Mouse (Mus musculus) stomach, postnatal 0 days (tissue): ENCODE measurements around the gene Mdm4. TPM values are rescaled to one million over a fixed set of nuclear protein-coding genes. Genes with fewer than 3 reads are reported as not detected.
"Not testable (repeated sequence)": the region's sequence is repeated elsewhere in the genome, so short reads cannot be mapped to it uniquely, and the experiment has no call there.

ENCODE experiments used
- ATAC-seq: fragments of 200-750 bp; cut with Nextera tagmentation; 2 replicates; pipeline ENCODE4 v1.8.0; 2017; ENCODE audit not compliant: low FRiP score, low TSS enrichment
- DNase-seq: peaks from one replicate; pipeline ENCODE4 v3.0.0-alpha.2; 2016; ENCODE audit warnings: low spot score
- H3K27ac ChIP-seq: fragments of 300-500 bp; sonication (generic); replicated peaks from 2 replicates; pipeline ENCODE4 v1.5.1; 2014; ENCODE audit warnings: mild to moderate bottlenecking, control low read depth
- H3K27me3 ChIP-seq: fragments of 300-500 bp; sonication (generic); 2 replicates; pipeline ENCODE4 v1.6.1; 2014; ENCODE audit warnings: low read length; ENCODE audit not compliant: control insufficient read depth, insufficient read depth
- H3K36me3 ChIP-seq: fragments of 300-500 bp; sonication (generic); 2 replicates; pipeline ENCODE4 v1.6.1; 2014; ENCODE audit warnings: low read length, mixed read lengths; ENCODE audit not compliant: control insufficient read depth, insufficient read depth
- H3K4me1 ChIP-seq: fragments of 300-500 bp; sonication (generic); replicated peaks from 2 replicates; pipeline ENCODE4 v1.6.1; 2014; ENCODE audit warnings: antibody characterized with exemption; ENCODE audit not compliant: control insufficient read depth, insufficient read depth
- H3K4me2 ChIP-seq: fragments of 300-500 bp; sonication (generic); replicated peaks from 2 replicates; pipeline ENCODE4 v1.6.1; 2014; ENCODE audit warnings: low read depth, mild to moderate bottlenecking, control low read depth, moderate library complexity
- H3K4me3 ChIP-seq: fragments of 300-500 bp; sonication (generic); 2 replicates; pipeline ENCODE4 v1.5.1; 2014; ENCODE audit warnings: low read depth, low read length, control low read depth
- H3K9ac ChIP-seq: fragments of 300-500 bp; sonication (generic); 2 replicates; pipeline ENCODE4 v1.6.1; 2014; ENCODE audit warnings: mild to moderate bottlenecking, low read length, control low read depth, mixed read lengths
- H3K9me3 ChIP-seq: fragments of 300-500 bp; sonication (generic); 2 replicates; pipeline ENCODE4 v1.6.1; 2016; ENCODE audit warnings: low read length; ENCODE audit not compliant: control insufficient read depth
- CTCF ChIP-seq: IDR thresholded peaks from 2 replicates; pipeline ENCODE4 v1.5.1; 2016; ENCODE audit warnings: antibody characterized with exemption, low read depth, mild to moderate bottlenecking, moderate library complexity
- EP300 ChIP-seq: optimal IDR thresholded peaks from 2 replicates; pipeline ENCODE3; 2016; ENCODE audit warnings: antibody characterized with exemption
- WGBS: fragments of 180-500 bp; shearing (Covaris S2); extraction: QIAGEN DNeasy Blood & Tissue Kit; methylation state at CpG from one replicate; pipeline ENCODE4 v1.1.7; 2014; 5-methylcytosine and 5-hydroxymethylcytosine counted together
- polyA plus RNA-seq: library from polyadenylated mRNA; unstranded; fragments of >200 nt; fragmentation: Nextera tagmentation; extraction: Ambion mirVana; gene quantifications from 2 replicates; pipeline ENCODE4 v1.2.1, GENCODE M21; 2015

Gene Mdm4
- polyA plus RNA-seq, 1 experiment from 2014 or later, result 11.3 TPM

DNA sequence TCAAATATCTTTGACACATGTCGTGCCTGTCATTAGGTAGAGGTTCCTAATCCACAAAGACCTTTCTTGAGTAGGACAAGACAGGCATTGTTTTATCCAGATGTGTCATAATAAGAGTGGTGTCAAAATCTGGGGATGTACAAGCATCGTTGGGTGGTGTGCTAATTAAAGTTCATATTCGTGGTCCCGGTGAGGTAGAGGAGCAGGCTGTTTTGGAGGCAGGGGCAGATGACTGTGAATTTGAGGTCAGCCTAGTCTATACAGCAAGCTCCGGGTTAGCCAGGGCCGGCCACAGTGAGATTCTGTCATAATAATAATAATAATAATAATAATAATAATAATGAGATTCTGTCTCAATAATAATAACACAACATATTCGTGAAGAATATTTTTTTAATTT is 5.9 kb downstream of the Mdm4 start:
- H3K4me1 ChIP-seq, result peaks cover 3% of the 10 kb centered on the region; the same call in 1 of the 2 replicates
- no peaks in the 10 kb centered on the region for H3K36me3 ChIP-seq
- TF ChIP-seq EP300 (no peak), CTCF (no peak)
- H3K27ac ChIP-seq, result no peak overlapping the region
- DNase-seq (no peak), ATAC-seq (no peak)
- no peaks in the 10 kb centered on the region for H3K9me3 ChIP-seq
- H3K9ac ChIP-seq, result peak overlapping the region; percentile 97
- peak overlapping the region; percentile 58 for H3K4me2 ChIP-seq
- H3K4me3 ChIP-seq, result peak overlapping the region; percentile 91
- 27% methylated on average over 7 of the region's 7 CpGs for WGBS
- no peaks in the 10 kb centered on the region for H3K27me3 ChIP-seq

DNA sequence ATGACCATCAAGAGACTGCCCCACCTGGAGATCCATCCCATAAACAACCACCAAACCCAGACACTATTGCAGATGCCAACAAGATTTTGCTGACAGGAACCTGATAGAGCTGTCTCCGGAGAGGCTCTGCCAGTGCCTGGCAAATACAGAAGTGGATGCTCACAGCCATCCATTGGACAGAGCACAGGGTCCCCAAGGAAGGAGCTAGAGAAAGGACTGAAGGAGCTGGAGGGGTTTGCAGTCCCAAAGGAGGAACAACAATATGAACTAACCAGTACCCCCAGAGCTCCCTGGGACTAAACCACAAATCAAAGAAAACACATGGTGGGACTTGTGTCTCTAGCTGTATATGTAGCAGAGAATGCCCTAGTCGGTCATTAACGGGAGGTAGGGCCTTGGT is 6.6 kb downstream of the Mdm4 start:
- not testable (repeated sequence) for H3K27ac ChIP-seq, H3K27me3 ChIP-seq, H3K4me1 ChIP-seq, H3K36me3 ChIP-seq, ATAC-seq, H3K4me3 ChIP-seq, H3K9me3 ChIP-seq, H3K9ac ChIP-seq, DNase-seq
- H3K4me2 ChIP-seq, result peak overlapping the region; percentile 58
- 92% methylated on average over 3 of the region's 3 CpGs for WGBS

DNA sequence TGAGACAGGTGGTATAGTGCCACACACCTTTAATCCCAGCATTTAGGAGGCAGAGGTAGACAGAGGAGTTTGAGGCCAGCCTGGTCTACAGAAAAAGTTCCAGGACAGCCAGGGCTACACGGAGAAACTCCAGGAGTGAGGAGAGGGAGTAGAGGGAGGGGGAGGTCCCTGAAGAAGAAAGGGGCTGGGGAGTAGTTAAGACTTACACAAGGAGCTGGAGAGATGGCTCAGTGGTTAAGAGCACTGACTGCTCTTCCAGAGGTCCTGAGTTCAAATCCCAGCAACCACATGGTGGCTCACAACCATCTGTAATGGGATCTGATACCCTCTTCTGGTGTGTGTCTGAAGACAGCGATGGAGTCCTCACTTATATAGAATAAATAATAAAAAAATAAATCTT is 8.4 kb downstream of the Mdm4 start:
- ATAC-seq, H3K4me1 ChIP-seq, H3K9ac ChIP-seq, H3K4me3 ChIP-seq, DNase-seq, H3K36me3 ChIP-seq, H3K27ac ChIP-seq, H3K9me3 ChIP-seq, H3K27me3 ChIP-seq, H3K4me2 ChIP-seq: not testable (repeated sequence)
- 97% methylated on average over 2 of the region's 2 CpGs for WGBS

DNA sequence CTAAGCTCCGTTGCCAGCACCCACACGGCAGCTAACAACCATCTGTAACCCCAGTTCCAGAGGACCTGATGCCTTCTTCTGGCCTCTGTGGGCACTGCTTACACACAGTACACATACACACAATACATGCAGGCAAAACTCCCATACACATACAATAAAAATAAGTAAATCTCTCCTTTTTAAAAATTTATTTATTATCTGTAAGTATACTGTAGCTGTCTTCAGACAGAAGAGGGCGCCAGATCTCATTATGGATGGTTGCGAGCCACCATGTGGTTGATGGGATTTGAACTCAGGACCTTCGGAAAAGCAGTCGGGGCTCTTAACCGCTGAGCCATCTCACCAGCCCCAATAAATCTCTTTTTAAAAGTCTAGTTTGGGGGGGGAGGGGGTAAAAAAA is 9.0 kb downstream of the Mdm4 start:
- 89% methylated on average over 7 of the region's 7 CpGs for WGBS
- Histone ChIP-seq H3K4me3 (no peak overlapping the region), H3K4me1 (peaks cover 3% of the 10 kb centered on the region; the same call in 1 of the 2 replicates), H3K9ac (no peak overlapping the region), H3K36me3 (no peaks in the 10 kb centered on the region), H3K27ac (no peak overlapping the region), H3K4me2 (no peak overlapping the region), H3K27me3 (no peaks in the 10 kb centered on the region), H3K9me3 (no peaks in the 10 kb centered on the region)
- DNase-seq (no peak), ATAC-seq (no peak)
- TF ChIP-seq CTCF (peak; percentile 40; the same call in 1 of the 2 replicates), EP300 (no peak)

DNA sequence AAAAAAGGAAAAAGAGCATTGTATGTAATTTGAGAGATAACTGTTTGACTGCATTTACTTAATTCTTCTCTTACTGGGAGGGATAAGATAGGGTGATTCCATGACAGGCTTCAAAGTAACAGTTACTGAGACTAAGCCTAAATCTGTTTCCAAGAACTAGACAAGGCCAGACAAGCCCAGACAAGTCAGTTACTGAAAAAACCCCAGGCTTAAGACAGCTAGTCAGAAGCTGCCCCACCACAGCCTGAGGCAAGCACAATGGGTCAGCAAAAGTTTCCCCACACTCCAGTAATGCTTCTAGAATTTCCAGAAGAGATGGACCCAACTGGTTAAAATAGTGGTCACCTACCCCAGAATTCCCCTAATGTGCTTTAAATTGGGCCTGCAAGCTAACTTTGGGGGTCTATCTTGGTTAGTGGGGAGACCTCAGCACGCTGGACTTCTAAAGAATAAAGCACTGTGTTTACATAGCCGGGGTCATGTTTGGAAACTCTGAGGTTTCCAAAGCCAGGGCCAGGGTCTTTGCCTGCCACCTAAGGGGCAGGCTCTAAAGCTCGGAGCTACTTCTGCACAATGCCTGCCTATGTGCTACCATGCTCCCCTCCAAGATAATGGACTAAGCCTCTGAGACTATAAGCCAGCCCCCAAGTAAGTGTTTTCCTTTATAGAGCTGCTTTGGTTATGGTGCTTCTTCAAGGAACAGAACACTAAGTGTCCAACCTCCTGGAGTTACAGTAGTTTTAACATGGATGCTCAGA is 10.0 kb downstream of the Mdm4 start:
- no peaks in the 10 kb centered on the region for H3K9me3 ChIP-seq
- no peaks in the 10 kb centered on the region for H3K36me3 ChIP-seq
- DNase-seq, result no peak
- no peaks in the 10 kb centered on the region for H3K27me3 ChIP-seq
- H3K4me3 ChIP-seq, result no peak overlapping the region
- no peak for TF ChIP-seq CTCF
- TF ChIP-seq EP300, result no peak
- no peak overlapping the region for H3K27ac ChIP-seq
- WGBS, result 40% methylated on average over 3 of the region's 3 CpGs
- no peak for ATAC-seq
- H3K9ac ChIP-seq, result no peak overlapping the region
- peaks cover 3% of the 10 kb centered on the region; the same call in 1 of the 2 replicates for H3K4me1 ChIP-seq
- no peak overlapping the region for H3K4me2 ChIP-seq

DNA sequence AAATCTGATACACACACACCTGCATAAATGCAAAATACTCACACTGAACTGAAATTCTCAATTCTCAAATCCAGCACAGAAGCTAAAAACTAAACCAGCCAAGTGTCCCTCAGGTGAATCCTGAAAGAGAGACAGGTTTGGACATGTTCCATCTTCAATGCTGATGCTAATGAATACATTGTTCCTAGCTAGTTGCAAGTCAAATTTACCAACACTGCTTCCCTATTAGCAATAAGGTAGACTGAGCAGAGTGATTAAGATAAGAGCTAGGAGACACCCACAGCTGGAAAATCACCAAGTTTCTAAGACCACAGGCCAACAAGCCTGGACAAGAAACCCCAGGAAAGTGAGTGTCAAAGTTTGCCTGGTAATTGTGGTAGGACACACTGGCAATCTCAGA is 11.0 kb downstream of the Mdm4 start:
- ATAC-seq, result no peak
- H3K9me3 ChIP-seq, result no peaks in the 10 kb centered on the region
- no peak overlapping the region for H3K27ac ChIP-seq
- H3K9ac ChIP-seq, result no peak overlapping the region
- no peaks in the 10 kb centered on the region for H3K27me3 ChIP-seq
- TF ChIP-seq CTCF (no peak), EP300 (no peak)
- no peak overlapping the region for H3K4me2 ChIP-seq
- DNase-seq, result no peak
- H3K4me3 ChIP-seq, result no peak overlapping the region
- peaks cover 3% of the 10 kb centered on the region; the same call in 1 of the 2 replicates for H3K36me3 ChIP-seq
- H3K4me1 ChIP-seq, result peaks cover 3% of the 10 kb centered on the region; the same call in 1 of the 2 replicates
